Mouse (Mus musculus): ENCODE results near the gene Fam168a. TPM values are rescaled to one million over a fixed set of nuclear protein-coding genes. Genes with fewer than 3 reads are reported as not detected.

Fam168a gene
- 10 to 100 TPM; 46.7 to 51.2 TPM for total RNA-seq (2021)
- long read RNA-seq, experiment 1, partial matches to known transcripts, result 2 of 4 reads
- long read RNA-seq, experiment 1, other reads (novel, unspliced or antisense), result 2 of 4 reads
- long read RNA-seq, experiment 2, full-length matches to known transcripts, result 1 of 11 reads
- long read RNA-seq, experiment 2, partial matches to known transcripts, result 2 of 11 reads
- long read RNA-seq, experiment 2, other reads (novel, unspliced or antisense), result 8 of 11 reads

- peak; percentile 95 for DNase-seq
Observed at GRCm38 (mm10) chr7:100706143-100706841, at the start of gene Fam168a. Gene Fam168a, plus strand, starts transcription at chr7:100706635.

GRCm38 (mm10) chr7:100656739-100657138 lies 49.7 kb upstream of the Fam168a start:
- DNase-seq, result no peak

GRCm38 (mm10) chr7:100658093-100658578 lies 48.3 kb upstream of the Fam168a start:
- peak; percentile 48 for DNase-seq

GRCm38 (mm10) chr7:100661264-100661663 lies 45.2 kb upstream of the Fam168a start:
- no peak for DNase-seq

GRCm38 (mm10) chr7:100662231-100662630 lies 44.2 kb upstream of the Fam168a start, which contains the start of gene Plekhb1:
Gene Plekhb1, minus strand, starts transcription at chr7:100662414.
- DNase-seq, result no peak

GRCm38 (mm10) chr7:100663190-100663589 lies 43.2 kb upstream of the Fam168a start:
- DNase-seq, result peak; percentile 92

GRCm38 (mm10) chr7:100663729-100664304 lies 42.6 kb upstream of the Fam168a start:
- no peak for DNase-seq

GRCm38 (mm10) chr7:100670646-100671045 lies 35.8 kb upstream of the Fam168a start:
- DNase-seq, result no peak

- DNase-seq, result no peak
Observed at GRCm38 (mm10) chr7:100673452-100673851, 33.0 kb upstream of the Fam168a start.

- no peak for DNase-seq
Observed at GRCm38 (mm10) chr7:100674941-100675340, 31.5 kb upstream of the Fam168a start.

GRCm38 (mm10) chr7:100678052-100678451 lies 28.4 kb upstream of the Fam168a start:
- DNase-seq, result no peak

- DNase-seq, result no peak
Observed at GRCm38 (mm10) chr7:100678948-100679880, 27.2 kb upstream of the Fam168a start.

- DNase-seq, result no peak
Observed at GRCm38 (mm10) chr7:100681132-100681531, 25.3 kb upstream of the Fam168a start.

GRCm38 (mm10) chr7:100683241-100683640 lies 23.2 kb upstream of the Fam168a start:
- DNase-seq, result no peak

GRCm38 (mm10) chr7:100684081-100684480 lies 22.4 kb upstream of the Fam168a start:
- DNase-seq, result no peak

GRCm38 (mm10) chr7:100684538-100684937 lies 21.9 kb upstream of the Fam168a start:
- DNase-seq, result peak; percentile 77

- peak; percentile 86 for DNase-seq
Observed at GRCm38 (mm10) chr7:100685061-100686030, 21.1 kb upstream of the Fam168a start.

GRCm38 (mm10) chr7:100688471-100688870 lies 18.0 kb upstream of the Fam168a start:
- no peak for DNase-seq

- no peak for DNase-seq
Observed at GRCm38 (mm10) chr7:100693199-100693598, 13.2 kb upstream of the Fam168a start.
